Mouse (Mus musculus): ENCODE data around the gene Eif4a1. TPM values are rescaled to one million over a fixed set of nuclear protein-coding genes. Genes with fewer than 3 reads are reported as not detected.

Eif4a1 gene
- total RNA-seq, 2 experiments from 2014 or later: 236 to 287 TPM

Small RNA genes within 50 kb of the gene (microRNA-seq; reads per million reads assigned to microRNA genes)
- 6.2 to 9.7 reads per million in 2 experiments for gene Mir1934
- gene Mir467f: 0 reads per million in 2 experiments

Other genes starting within 250 kb of the Eif4a1 start
- gene Dnah2, start 123.3 kb downstream of the Eif4a1 start, total RNA-seq (2021): under 1 TPM; 0.07 to 0.38 TPM
- gene Efnb3, start 112.2 kb downstream of the Eif4a1 start, total RNA-seq (2021): 10 to 100 TPM; 60.5 to 70.3 TPM
- gene Wrap53, start 92.2 kb downstream of the Eif4a1 start, total RNA-seq (2021): 1 to 10 TPM; 4.3 to 6.5 TPM
- gene Trp53, start 92.1 kb downstream of the Eif4a1 start, total RNA-seq (2021): 10 to 100 TPM; 22.1 to 27.3 TPM
- gene Atp1b2, start 66.5 kb downstream of the Eif4a1 start, total RNA-seq (2021): 10 to 100 TPM; 31.8 to 31.9 TPM
- not detected for gene Shbg, start 54.5 kb downstream of the Eif4a1 start, total RNA-seq (2021)
- gene Sat2, start 50.4 kb downstream of the Eif4a1 start, total RNA-seq (2021): 1 to 10 TPM; 1.6 to 2.5 TPM
- 10 to 100 TPM; 69.2 to 71.6 TPM for gene Fxr2, start 39.4 kb downstream of the Eif4a1 start, total RNA-seq (2021)
- gene Sox15, start 17.1 kb downstream of the Eif4a1 start, total RNA-seq (2021): not detected
- gene Mpdu1, start 9.8 kb downstream of the Eif4a1 start, total RNA-seq (2021): 10 to 100 TPM; 20.9 to 21.6 TPM
- 1 to 10 TPM; 5.6 to 7.5 TPM for gene Cd68, start 6.3 kb downstream of the Eif4a1 start, total RNA-seq (2021)
- gene Senp3, start 9.7 kb upstream of the Eif4a1 start, total RNA-seq (2021): 10 to 100 TPM; 39.7 to 42.1 TPM
- 1 to 10 TPM; 2.7 to 3.2 TPM for gene Tnfsf13, start 13.4 kb upstream of the Eif4a1 start, total RNA-seq (2021)
- gene Tnfsf12, start 23.4 kb upstream of the Eif4a1 start, total RNA-seq (2021): 10 to 100 TPM; 14.8 to 20.2 TPM
- gene Tnfsfm13, start 23.7 kb upstream of the Eif4a1 start, total RNA-seq (2021): 1 to 10 TPM; 2.9 to 4.1 TPM
- gene Polr2a, start 86.2 kb upstream of the Eif4a1 start, total RNA-seq (2021): 10 to 100 TPM; 35.6 to 37.5 TPM
- gene Slc35g3, start 89.5 kb upstream of the Eif4a1 start, total RNA-seq (2021): under 1 TPM in 1 of 2 experiments, not detected in 1; 0.12 TPM
- gene Zbtb4, start 93.5 kb upstream of the Eif4a1 start, total RNA-seq (2021): 10 to 100 TPM; 36.5 to 43.3 TPM
- 1 to 10 TPM; 5.4 to 6.0 TPM for gene Chrnb1, start 123.5 kb upstream of the Eif4a1 start, total RNA-seq (2021)
- gene Fgf11, start 129.4 kb upstream of the Eif4a1 start, total RNA-seq (2021): 1 to 10 TPM; 2.6 to 2.8 TPM
- gene Tmem102, start 133.2 kb upstream of the Eif4a1 start, total RNA-seq (2021): under 1 TPM; 0.54 to 0.65 TPM
- not detected for gene Gm39566, start 142.9 kb upstream of the Eif4a1 start, total RNA-seq (2021)
- not detected for gene Spem2, start 146.0 kb upstream of the Eif4a1 start, total RNA-seq (2021)
- gene Spem1, start 149.8 kb upstream of the Eif4a1 start, total RNA-seq (2021): not detected
- 10 to 100 TPM in 1 of 2 experiments, 1 to 10 TPM in 1; 7.9 to 10.4 TPM for gene Nlgn2, start 165.4 kb upstream of the Eif4a1 start, total RNA-seq (2021)
- 100 to 1,000 TPM; 134 to 138 TPM for gene Tmem256, start 166.1 kb upstream of the Eif4a1 start, total RNA-seq (2021)
- 10 to 100 TPM; 34.0 to 35.9 TPM for gene Plscr3, start 174.0 kb upstream of the Eif4a1 start, total RNA-seq (2021)
- under 1 TPM in 1 of 2 experiments, not detected in 1; 0.24 TPM for gene Tnk1, start 186.3 kb upstream of the Eif4a1 start, total RNA-seq (2021)
- gene Tmem95, start 205.6 kb upstream of the Eif4a1 start, total RNA-seq (2021): not detected
- gene Kctd11, start 209.0 kb upstream of the Eif4a1 start, total RNA-seq (2021): 1 to 10 TPM; 3.1 to 3.8 TPM
- 1 to 10 TPM; 2.3 to 6.8 TPM for gene Acap1, start 223.1 kb upstream of the Eif4a1 start, total RNA-seq (2021)
- 1 to 10 TPM in 1 of 2 experiments, under 1 TPM in 1; 0.95 to 1.1 TPM for gene 2810408A11Rik, start 228.6 kb upstream of the Eif4a1 start, total RNA-seq (2021)
- gene Neurl4, start 228.6 kb upstream of the Eif4a1 start, total RNA-seq (2021): 10 to 100 TPM; 43.5 to 45.8 TPM
- 10 to 100 TPM; 28.8 to 30.6 TPM for gene Gps2, start 241.5 kb upstream of the Eif4a1 start, total RNA-seq (2021)
- 100 to 1,000 TPM; 434 to 455 TPM for gene Eif5a, start 249.5 kb upstream of the Eif4a1 start, total RNA-seq (2021)

Data from heart, postnatal 14 days (tissue).